Mouse (Mus musculus) erythroblast, embryonic 14.5 days (primary cell): Measurements from ENCODE around the gene Phf23. TPM values are rescaled to one million over a fixed set of nuclear protein-coding genes. Genes with fewer than 3 reads are reported as not detected.

Experiments
- H3K27me3 ChIP-seq: 2 replicates; pipeline ENCODE4 v1.6.1; 2012; ENCODE audit warnings: inconsistent platforms; ENCODE audit not compliant: control insufficient read depth
- H3K36me3 ChIP-seq: 2 replicates; pipeline ENCODE4 v1.6.1; 2012; ENCODE audit warnings: mild to moderate bottlenecking, inconsistent platforms; ENCODE audit not compliant: control insufficient read depth
- H3K4me1 ChIP-seq: 2 replicates; pipeline ENCODE4 v1.6.1; 2012; ENCODE audit warnings: inconsistent platforms; ENCODE audit not compliant: control insufficient read depth
- H3K4me3 ChIP-seq: replicated peaks from 2 replicates; pipeline ENCODE3; 2012; ENCODE audit warnings: moderate library complexity, mild to moderate bottlenecking, inconsistent platforms
- H3K9me3 ChIP-seq: 2 replicates; pipeline ENCODE4 v1.6.1; 2012; ENCODE audit warnings: low read length, inconsistent platforms, mixed read lengths; ENCODE audit not compliant: control insufficient read depth
- GATA1 ChIP-seq: IDR thresholded peaks from 2 replicates; pipeline ENCODE4 v1.6.1; 2012; ENCODE audit warnings: low read length, inconsistent platforms, mixed read lengths
- TAL1 ChIP-seq: IDR thresholded peaks from 3 replicates; pipeline ENCODE4 v1.6.1; 2012; ENCODE audit warnings: low read length, inconsistent platforms, mixed read lengths
- polyA plus RNA-seq: library from polyadenylated mRNA; stranded (reverse); fragments of >175 nt; gene quantifications from 2 replicates; pipeline ENCODE4 v1.2.3, GENCODE M21; 2012

The Phf23 gene
- polyA plus RNA-seq, 1 experiment = 5.5 TPM

- H3K4me1 ChIP-seq = peaks cover 4% of the 10 kb centered on the region
- no peaks in the 10 kb centered on the region for H3K36me3 ChIP-seq
- H3K27me3 ChIP-seq = peaks cover 79% of the 10 kb centered on the region
- no peak overlapping the region for H3K4me3 ChIP-seq
- TF ChIP-seq TAL1 = no peak
- no peak for TF ChIP-seq GATA1
- 0 out of 2 replicates have a peak, but pooled peaks cover 2% of the 10 kb centered on the region for H3K9me3 ChIP-seq
Measured at GRCm38 (mm10) chr11:69956218-69956617, 39.4 kb upstream of the Phf23 start.

GRCm38 (mm10) chr11:69960616-69961015, 35.0 kb upstream of the Phf23 start:
- Histone ChIP-seq H3K4me1 (peaks cover 4% of the 10 kb centered on the region), H3K27me3 (peaks cover 95% of the 10 kb centered on the region), H3K36me3 (no peaks in the 10 kb centered on the region), H3K4me3 (no peak overlapping the region), H3K9me3 (peaks cover 15% of the 10 kb centered on the region)
- TF ChIP-seq GATA1 (no peak), TAL1 (no peak)

GRCm38 (mm10) chr11:69961841-69962240, 33.7 kb upstream of the Phf23 start:
- no peak overlapping the region for H3K4me3 ChIP-seq
- H3K4me1 ChIP-seq = peaks cover 16% of the 10 kb centered on the region
- H3K9me3 ChIP-seq = peaks cover 25% of the 10 kb centered on the region
- no peaks in the 10 kb centered on the region for H3K36me3 ChIP-seq
- TF ChIP-seq GATA1 = no peak
- TF ChIP-seq TAL1 = no peak
- peaks cover 95% of the 10 kb centered on the region for H3K27me3 ChIP-seq

- H3K4me1 ChIP-seq = peaks cover 17% of the 10 kb centered on the region
- TF ChIP-seq TAL1 (no peak), GATA1 (no peak)
- no peak within 1 kb of the TSS for H3K4me3 ChIP-seq
- H3K36me3 ChIP-seq = peaks cover 20% of the 10 kb centered on the region
- peaks cover 84% of the 10 kb centered on the region for H3K27me3 ChIP-seq
- peaks cover 27% of the 10 kb centered on the region for H3K9me3 ChIP-seq
Measured at GRCm38 (mm10) chr11:69964650-69965270, 30.8 kb upstream of the Phf23 start, which contains the start of gene Cldn7. Cldn7 (plus strand) TSS chr11:69964779.

- Histone ChIP-seq H3K27me3 (peaks cover 78% of the 10 kb centered on the region), H3K4me1 (peaks cover 17% of the 10 kb centered on the region), H3K4me3 (peak overlapping the region; percentile 39), H3K36me3 (peaks cover 26% of the 10 kb centered on the region), H3K9me3 (peaks cover 27% of the 10 kb centered on the region)
- TF ChIP-seq TAL1 (no peak), GATA1 (no peak)
Measured at GRCm38 (mm10) chr11:69965271-69966005, 30.1 kb upstream of the Phf23 start.

GRCm38 (mm10) chr11:69966006-69966859, 29.3 kb upstream of the Phf23 start:
- peaks cover 27% of the 10 kb centered on the region for H3K9me3 ChIP-seq
- peak overlapping the region; percentile 39 for H3K4me3 ChIP-seq
- peaks cover 17% of the 10 kb centered on the region for H3K4me1 ChIP-seq
- peaks cover 70% of the 10 kb centered on the region for H3K27me3 ChIP-seq
- peaks cover 30% of the 10 kb centered on the region for H3K36me3 ChIP-seq
- TF ChIP-seq TAL1 (no peak), GATA1 (no peak)

- Histone ChIP-seq H3K36me3 (peaks cover 38% of the 10 kb centered on the region), H3K4me3 (peak overlapping the region; percentile 39), H3K27me3 (peaks cover 62% of the 10 kb centered on the region), H3K4me1 (peaks cover 17% of the 10 kb centered on the region), H3K9me3 (peaks cover 27% of the 10 kb centered on the region)
- no peak for TF ChIP-seq GATA1
- TF ChIP-seq TAL1 = no peak
Measured at GRCm38 (mm10) chr11:69966860-69967517, 28.6 kb upstream of the Phf23 start.

GRCm38 (mm10) chr11:69968793-69969192, 26.8 kb upstream of the Phf23 start:
- Histone ChIP-seq H3K36me3 (peaks cover 55% of the 10 kb centered on the region), H3K27me3 (peaks cover 44% of the 10 kb centered on the region), H3K9me3 (peaks cover 24% of the 10 kb centered on the region), H3K4me1 (peaks cover 17% of the 10 kb centered on the region), H3K4me3 (no peak overlapping the region)
- TF ChIP-seq GATA1 = no peak
- no peak for TF ChIP-seq TAL1
